Mouse (Mus musculus) MEL (cell line): ENCODE results near the gene Ranbp17. TPM values are rescaled to one million over a fixed set of nuclear protein-coding genes. Genes with fewer than 3 reads are reported as not detected.

Experiments used
- DNase-seq: peaks from one replicate; pipeline ENCODE4 v3.0.0; 2011; ENCODE audit warnings: low read depth, low spot score
- H3K27ac ChIP-seq: 2 replicates; pipeline ENCODE4 v1.5.1; 2012; ENCODE audit warnings: low read depth, mild to moderate bottlenecking, control low read depth, low read length, moderate library complexity; ENCODE audit not compliant: control insufficient read depth
- H3K27me3 ChIP-seq, 2 experiments: fragments of 150-350 bp in 1 of 2; sonication (generic) in 1 of 2; 2 replicates each; pipeline ENCODE4 v1.6.1; 2012; ENCODE audit warnings: low read length in 2 of 2, mild to moderate bottlenecking in 2 of 2, improper control_type of control experiment in 1 of 2, moderate library complexity in 1 of 2; ENCODE audit not compliant: insufficient read depth in 2 of 2, control insufficient read depth in 1 of 2
- H3K36me3 ChIP-seq, 2 experiments: 2 replicates each; pipeline ENCODE4 v1.6.1; 2012 to 2014; ENCODE audit warnings: low read length in 2 of 2, improper control_type of control experiment in 1 of 2, inconsistent platforms in 1 of 2, mild to moderate bottlenecking in 1 of 2; ENCODE audit not compliant: insufficient read depth in 2 of 2, control insufficient read depth in 1 of 2
- H3K4me1 ChIP-seq, 2 experiments: fragments of 150-350 bp in 1 of 2; sonication (generic) in 1 of 2; 2 replicates each; pipeline ENCODE4 v1.6.1; 2012; ENCODE audit warnings: low read length in 2 of 2, improper control_type of control experiment in 1 of 2, mild to moderate bottlenecking in 1 of 2; ENCODE audit not compliant: insufficient read depth in 2 of 2, control insufficient read depth in 1 of 2
- H3K4me3 ChIP-seq, 2 experiments: fragments of 150-350 bp in 1 of 2; sonication (generic) in 1 of 2; 2 replicates each; pipeline ENCODE4 v1.5.1; 2012; ENCODE audit warnings: low read depth in 2 of 2, low read length in 2 of 2, mild to moderate bottlenecking in 2 of 2, moderate library complexity in 2 of 2, control low read depth in 1 of 2, improper control_type of control experiment in 1 of 2; ENCODE audit not compliant: control insufficient read depth in 1 of 2, insufficient read depth in 1 of 2
- H3K79me2 ChIP-seq: 2 replicates; pipeline ENCODE4 v1.6.1; 2012; ENCODE audit warnings: mild to moderate bottlenecking, low read length, moderate library complexity; ENCODE audit not compliant: control insufficient read depth, poor library complexity, insufficient read depth
- H3K9ac ChIP-seq: 2 replicates; pipeline ENCODE4 v1.6.1; 2012; ENCODE audit warnings: low read depth, mild to moderate bottlenecking, control low read depth, low read length, moderate library complexity; ENCODE audit not compliant: control insufficient read depth, poor library complexity, severe bottlenecking
- H3K9me3 ChIP-seq: fragments of 150-350 bp; sonication (generic); replicated peaks from 2 replicates; pipeline ENCODE4 v1.6.1; 2012; ENCODE audit warnings: mild to moderate bottlenecking, low read length, improper control_type of control experiment, moderate library complexity; ENCODE audit not compliant: insufficient read depth
- BHLHE40 ChIP-seq: IDR thresholded peaks from 2 replicates; pipeline ENCODE4 v1.6.1; 2012; ENCODE audit warnings: low read depth, mild to moderate bottlenecking, inconsistent platforms, low read length, improper control_type of control experiment, borderline replicate concordance
- CTCF ChIP-seq, 3 experiments: IDR thresholded peaks in 2 of 3; conservative IDR thresholded peaks in 1 of 3; 2 replicates each; pipeline ENCODE4 v1.5.1; 2011 to 2012; ENCODE audit warnings: low read length in 3 of 3, low read depth in 2 of 3, mild to moderate bottlenecking in 2 of 3, improper control_type of control experiment in 1 of 3, inconsistent platforms in 1 of 3, mixed read lengths in 1 of 3, moderate library complexity in 1 of 3; ENCODE audit not compliant: control insufficient read depth in 1 of 3, insufficient read depth in 1 of 3, poor library complexity in 1 of 3, severe bottlenecking in 1 of 3
- EP300 ChIP-seq, 2 experiments: IDR thresholded peaks; 2 replicates each; pipeline ENCODE4 v1.6.1; 2011; ENCODE audit warnings: improper control_type of control experiment in 2 of 2, low read length in 2 of 2, low read depth in 1 of 2, mild to moderate bottlenecking in 1 of 2
- ETS1 ChIP-seq: IDR thresholded peaks from 2 replicates; pipeline ENCODE4 v1.6.1; 2012; ENCODE audit warnings: low read depth, mild to moderate bottlenecking, inconsistent platforms, low read length, improper control_type of control experiment, moderate library complexity
- GATA1 ChIP-seq: IDR thresholded peaks from 2 replicates; pipeline ENCODE4 v1.6.1; 2011; ENCODE audit warnings: low read depth, low read length, improper control_type of control experiment
- MAFK ChIP-seq: IDR thresholded peaks from 2 replicates; pipeline ENCODE4 v1.6.1; 2011; ENCODE audit warnings: low read depth, mild to moderate bottlenecking, low read length, improper control_type of control experiment, borderline replicate concordance
- MAZ ChIP-seq: IDR thresholded peaks from 2 replicates; pipeline ENCODE4 v1.6.1; 2012; ENCODE audit warnings: low read depth, mild to moderate bottlenecking, inconsistent platforms, low read length, improper control_type of control experiment
- MYC ChIP-seq: IDR thresholded peaks from 2 replicates; pipeline ENCODE4 v1.6.1; 2011; ENCODE audit warnings: low read depth, mild to moderate bottlenecking, low read length, improper control_type of control experiment, moderate library complexity
- POLR2AphosphoS5 ChIP-seq: IDR thresholded peaks from 2 replicates; pipeline ENCODE4 v1.6.1; 2012; ENCODE audit warnings: low read depth, borderline replicate concordance, mild to moderate bottlenecking, inconsistent platforms, low read length, moderate library complexity, mixed read lengths
- SIN3A ChIP-seq: IDR thresholded peaks from 2 replicates; pipeline ENCODE4 v1.6.1; 2012; ENCODE audit warnings: low read length, improper control_type of control experiment, inconsistent platforms
- SMC3 ChIP-seq: IDR thresholded peaks from 2 replicates; pipeline ENCODE4 v1.6.1; 2011; ENCODE audit warnings: low read depth, low read length, improper control_type of control experiment
- TAL1 ChIP-seq: IDR thresholded peaks from 2 replicates; pipeline ENCODE4 v1.6.1; 2012; ENCODE audit warnings: mild to moderate bottlenecking, inconsistent platforms, low read length, moderate library complexity, mixed read lengths
- USF1 ChIP-seq: IDR thresholded peaks from 2 replicates; pipeline ENCODE4 v1.6.1; 2014; ENCODE audit warnings: low read depth, mild to moderate bottlenecking, inconsistent platforms, low read length, improper control_type of control experiment, moderate library complexity
- USF2 ChIP-seq, 2 experiments: IDR thresholded peaks; 2 replicates each; pipeline ENCODE4 v1.6.1; 2011 to 2012; ENCODE audit warnings: improper control_type of control experiment in 2 of 2, low read length in 2 of 2, borderline replicate concordance in 1 of 2, inconsistent platforms in 1 of 2, low read depth in 1 of 2, mild to moderate bottlenecking in 1 of 2; ENCODE audit not compliant: insufficient read depth in 1 of 2
- ZC3H11A ChIP-seq: IDR thresholded peaks from 2 replicates; pipeline ENCODE4 v1.6.1; 2012; ENCODE audit warnings: low read depth, mild to moderate bottlenecking, inconsistent platforms, low read length, improper control_type of control experiment
- polyA plus RNA-seq, 2 experiments: library from polyadenylated mRNA; stranded (reverse) in 1 of 2; unstranded in 1 of 2; fragments of >175 nt in 1 of 2; fragments of >200 nt in 1 of 2; gene quantifications; 2 replicates each; pipeline versions ENCODE4 v1.2.1 to v1.2.4; 2012; ENCODE audit warnings: low replicate concordance in 2 of 2, low read depth in 1 of 2; ENCODE audit not compliant: insufficient read length in 2 of 2, insufficient read depth in 1 of 2, missing spikeins in 1 of 2
- total RNA-seq: library from RNA; depleted of rRNA; stranded (reverse); fragments of 300-350 nt; gene quantifications from 2 replicates; pipeline ENCODE4 v1.2.3, GENCODE M21; 2012

Ranbp17 gene
- total and polyA plus RNA-seq, 3 experiments, result not detected

DNA sequence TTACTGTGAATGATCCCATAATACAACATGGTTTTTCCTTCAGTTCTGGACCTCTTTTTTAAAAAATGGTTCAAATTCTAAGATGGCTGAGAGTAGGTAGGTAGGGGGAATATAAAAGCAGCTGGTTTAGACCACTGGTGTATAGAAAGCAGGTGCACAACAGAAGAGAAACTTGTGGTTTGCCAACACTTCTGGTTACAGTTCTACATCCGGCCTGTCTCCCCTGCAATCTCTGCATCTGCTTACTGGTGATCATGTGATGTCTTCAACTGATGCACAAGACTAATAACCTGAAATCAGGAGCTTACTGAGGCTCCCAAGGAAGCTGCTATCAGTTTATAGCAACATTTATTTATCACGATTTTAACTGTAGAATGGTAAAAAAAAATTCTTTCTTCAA is 164.3 kb downstream of the Ranbp17 start:
- Histone ChIP-seq H3K36me3 (no peaks in the 10 kb centered on the region), H3K4me3 (no peak overlapping the region), H3K27ac (no peak overlapping the region), H3K4me1 (no peaks in the 10 kb centered on the region), H3K9me3 (no peaks in the 10 kb centered on the region), H3K9ac (no peak overlapping the region), H3K79me2 (no peaks in the 10 kb centered on the region), H3K27me3 (peaks cover 0 to 1% of the 10 kb centered on the region in 2 experiments; a peak in 2 of 4 replicates)
- TF ChIP-seq ETS1, result no peak
- no peak for TF ChIP-seq USF1
- TF ChIP-seq ZC3H11A, result no peak
- TF ChIP-seq EP300 (IDR thresholded peaks at IDR 0.05; ENCODE audit: low read depth in 1 of 2, low read length in 2 of 2), result no peak
- no peak for TF ChIP-seq USF2 (IDR thresholded peaks at IDR 0.05; ENCODE audit: borderline replicate concordance in 1 of 2, insufficient read depth in 1 of 2, low read depth in 1 of 2, low read length in 2 of 2)
- TF ChIP-seq BHLHE40, result no peak
- no peak for TF ChIP-seq POLR2AphosphoS5
- no peak for DNase-seq

DNA sequence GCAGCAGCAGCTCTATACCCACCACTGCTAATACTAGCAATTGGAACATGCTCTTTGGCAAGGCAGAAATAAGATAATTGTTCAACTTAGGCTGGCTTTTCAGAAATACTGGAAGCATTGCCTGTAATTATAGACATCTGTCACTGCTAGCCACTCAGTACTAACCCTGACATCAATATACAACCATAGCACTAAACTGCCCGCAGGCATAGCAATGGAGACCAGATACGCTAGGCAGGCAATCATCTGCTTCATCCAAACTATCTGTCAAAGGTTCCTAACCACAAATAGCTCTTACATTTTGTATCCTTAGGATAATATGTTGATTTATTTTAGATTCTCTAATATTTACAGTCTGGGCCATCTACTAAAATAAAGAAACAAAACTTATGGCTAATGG is 171.5 kb downstream of the Ranbp17 start:
- Histone ChIP-seq H3K36me3 (no peaks in the 10 kb centered on the region), H3K4me3 (no peak overlapping the region), H3K27me3 (peaks cover 2 to 3% of the 10 kb centered on the region in 2 experiments; a peak in 3 of 4 replicates), H3K27ac (no peak overlapping the region), H3K9ac (no peak overlapping the region), H3K9me3 (no peaks in the 10 kb centered on the region), H3K79me2 (no peaks in the 10 kb centered on the region), H3K4me1 (no peaks in the 10 kb centered on the region)
- DNase-seq, result no peak
- no peak for TF ChIP-seq MYC
- no peak for TF ChIP-seq MAZ
- no peak for TF ChIP-seq SMC3
- no peak for TF ChIP-seq CTCF (IDR thresholded peaks at IDR 0.05 in 2 of 3, conservative IDR thresholded peaks at IDR 0.05 in 1 of 3; ENCODE audit: control insufficient read depth in 1 of 3, insufficient read depth in 1 of 3, low read depth in 2 of 3, low read length in 3 of 3, poor library complexity in 1 of 3, severe bottlenecking in 1 of 3)
- TF ChIP-seq POLR2AphosphoS5, result no peak
- TF ChIP-seq TAL1, result no peak
- TF ChIP-seq MAFK, result no peak
- TF ChIP-seq GATA1, result no peak
- TF ChIP-seq SIN3A, result no peak
- TF ChIP-seq USF2 (IDR thresholded peaks at IDR 0.05; ENCODE audit: borderline replicate concordance in 1 of 2, insufficient read depth in 1 of 2, low read depth in 1 of 2, low read length in 2 of 2), result no peak
